Mouse (Mus musculus) limb, embryonic 14.5 days (tissue): ENCODE measurements around the gene Prg2. TPM values are rescaled to one million over a fixed set of nuclear protein-coding genes. Genes with fewer than 3 reads are reported as not detected.

ENCODE experiments used
- ATAC-seq: fragments of 200-750 bp; cut with Nextera tagmentation; 2 replicates; pipeline ENCODE4 v1.8.0; 2017; ENCODE audit warnings: low read depth, moderate number of reproducible peaks, moderate TSS enrichment; ENCODE audit not compliant: low FRiP score
- DNase-seq: peaks from one replicate; pipeline ENCODE4 v3.0.0-alpha.2; 2015; ENCODE audit warnings: low spot score
- H3K27ac ChIP-seq: fragments of 300-500 bp; sonication (generic); replicated peaks from 2 replicates; pipeline ENCODE4 v1.5.1; 2014; ENCODE audit warnings: low read depth, mild to moderate bottlenecking, low read length, moderate library complexity, mixed read lengths
- H3K27me3 ChIP-seq: fragments of 300-500 bp; sonication (generic); 2 replicates; pipeline ENCODE4 v1.6.1; 2014; ENCODE audit warnings: low read length, mixed read lengths; ENCODE audit not compliant: control insufficient read depth, insufficient read depth
- H3K36me3 ChIP-seq: fragments of 300-500 bp; sonication (generic); 2 replicates; pipeline ENCODE4 v1.6.1; 2014; ENCODE audit warnings: mild to moderate bottlenecking, low read length, moderate library complexity, mixed read lengths; ENCODE audit not compliant: control insufficient read depth, insufficient read depth
- H3K4me1 ChIP-seq: fragments of 300-500 bp; sonication (generic); 2 replicates; pipeline ENCODE4 v1.6.1; 2014; ENCODE audit warnings: antibody characterized with exemption, low read length, mixed read lengths; ENCODE audit not compliant: control insufficient read depth, insufficient read depth
- H3K4me2 ChIP-seq: fragments of 300-500 bp; sonication (generic); replicated peaks from 2 replicates; pipeline ENCODE4 v1.6.1; 2014; ENCODE audit warnings: low read depth, mild to moderate bottlenecking, low read length, moderate library complexity; ENCODE audit not compliant: severe bottlenecking
- H3K4me3 ChIP-seq: fragments of 300-500 bp; sonication (generic); replicated peaks from 2 replicates; pipeline ENCODE4 v1.5.1; 2014; ENCODE audit warnings: low read length
- H3K9ac ChIP-seq: fragments of 300-500 bp; sonication (generic); 2 replicates; pipeline ENCODE4 v1.6.1; 2014; ENCODE audit warnings: mild to moderate bottlenecking, low read depth, low read length, moderate library complexity; ENCODE audit not compliant: severe bottlenecking
- H3K9me3 ChIP-seq: fragments of 300-500 bp; sonication (generic); 2 replicates; pipeline ENCODE4 v1.6.1; 2016; ENCODE audit warnings: low read length; ENCODE audit not compliant: control insufficient read depth
- POLR2A ChIP-seq: fragments of 200-500 bp; IDR thresholded peaks from 2 replicates; pipeline ENCODE4 v1.8.0; 2012; ENCODE audit warnings: inconsistent platforms, mild to moderate bottlenecking, moderate library complexity, borderline replicate concordance; ENCODE audit not compliant: insufficient read depth, insufficient read length; ENCODE audit errors: extremely low read depth
- WGBS: fragments of 180-500 bp; shearing (Covaris S2); extraction: QIAGEN DNeasy Blood & Tissue Kit; methylation state at CpG from one replicate; pipeline ENCODE4 v1.1.7; 2014; 5-methylcytosine and 5-hydroxymethylcytosine counted together
- polyA plus RNA-seq, 2 experiments: library from polyadenylated mRNA; depleted of rRNA in 1 of 2; stranded (reverse) in 1 of 2; unstranded in 1 of 2; fragments of >200 nt; fragmentation: Nextera tagmentation in 1 of 2; extraction: Ambion mirVana in 1 of 2; gene quantifications; 2 replicates each; pipeline versions ENCODE4 v1.2.1 to v1.2.3; 2012 to 2014

Gene Prg2
- polyA plus RNA-seq, 2 experiments = 0.80 TPM; not detected in 1

DNA sequence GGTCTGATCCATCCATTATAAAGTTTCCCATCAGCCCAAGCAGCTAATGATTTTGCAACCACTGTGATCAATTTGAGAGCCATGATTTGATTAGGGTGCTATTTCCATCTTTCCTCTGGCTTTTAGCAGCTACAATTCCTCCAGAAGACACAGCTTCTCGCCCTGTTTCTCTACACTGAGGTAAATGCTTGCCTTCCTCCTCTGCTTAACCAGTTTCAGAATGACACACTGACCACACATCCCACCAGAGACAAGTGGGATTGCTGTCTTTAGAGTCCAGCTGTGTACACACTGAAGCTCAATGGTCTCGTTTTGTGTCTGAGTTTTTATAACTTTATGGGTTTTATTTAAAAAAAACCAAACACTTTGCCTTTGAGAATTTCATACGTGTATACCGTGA, 27.6 kb upstream of the Prg2 start:
- Histone ChIP-seq H3K4me1 (no peaks in the 10 kb centered on the region), H3K9me3 (no peaks in the 10 kb centered on the region), H3K27me3 (no peaks in the 10 kb centered on the region), H3K9ac (no peak overlapping the region), H3K4me3 (no peak overlapping the region), H3K36me3 (peaks cover 67% of the 10 kb centered on the region), H3K27ac (no peak overlapping the region), H3K4me2 (no peak overlapping the region)
- no peak for ATAC-seq
- no peak for DNase-seq
- no peak for TF ChIP-seq POLR2A
- 90% methylated on average over 4 of the region's 4 CpGs for WGBS

DNA sequence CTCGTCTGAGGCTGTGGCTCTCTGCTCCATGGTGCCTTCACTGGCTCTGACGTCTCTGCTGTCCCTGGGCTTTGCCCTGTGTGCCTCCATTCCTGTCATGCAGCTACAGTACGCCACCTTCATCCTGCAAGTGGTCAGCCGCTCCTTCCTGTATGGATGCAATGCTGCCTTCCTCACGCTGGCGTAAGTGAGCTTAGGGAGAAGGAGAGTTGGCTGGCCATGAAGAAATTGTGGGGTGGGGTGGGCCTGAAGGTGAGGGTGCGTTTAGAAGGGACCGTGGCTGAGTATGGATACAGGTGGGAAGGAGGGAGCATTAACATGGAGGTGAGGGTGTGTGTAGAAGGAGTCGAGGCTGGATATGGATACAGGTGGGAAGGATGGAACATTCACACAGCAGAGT, 24.8 kb upstream of the Prg2 start:
- DNase-seq (no peak), ATAC-seq (no peak)
- Histone ChIP-seq H3K27me3 (no peaks in the 10 kb centered on the region), H3K4me3 (no peak overlapping the region), H3K4me1 (no peaks in the 10 kb centered on the region), H3K4me2 (no peak overlapping the region), H3K36me3 (peaks cover 55% of the 10 kb centered on the region), H3K9ac (no peak overlapping the region), H3K27ac (no peak overlapping the region), H3K9me3 (no peaks in the 10 kb centered on the region)
- TF ChIP-seq POLR2A = no peak
- WGBS = 88% methylated on average over 9 of the region's 9 CpGs

DNA sequence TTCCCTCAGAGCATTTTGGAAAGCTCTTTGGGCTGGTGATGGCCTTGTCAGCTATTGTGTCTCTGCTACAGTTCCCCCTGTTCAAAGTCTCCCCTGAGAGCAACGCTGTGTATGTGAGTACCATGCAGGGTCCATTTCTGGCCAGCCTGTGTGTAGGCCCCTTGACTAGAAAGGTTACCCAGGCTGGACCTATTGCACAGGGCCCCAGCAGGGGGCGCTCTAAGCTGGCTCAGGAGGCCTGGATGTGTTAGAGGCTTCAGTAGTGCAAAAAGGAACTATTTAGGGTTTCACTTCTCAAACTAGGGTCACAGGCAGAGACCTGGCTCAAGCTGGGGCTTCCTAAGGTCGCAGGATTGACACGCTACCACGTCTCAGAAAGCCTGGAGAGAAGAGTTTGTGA, 24.0 kb upstream of the Prg2 start:
- no peaks in the 10 kb centered on the region for H3K9me3 ChIP-seq
- no peak overlapping the region for H3K9ac ChIP-seq
- no peaks in the 10 kb centered on the region for H3K4me1 ChIP-seq
- ATAC-seq (no peak), DNase-seq (peak; percentile 20)
- 63% methylated on average over 5 of the region's 5 CpGs for WGBS
- H3K36me3 ChIP-seq = peaks cover 47% of the 10 kb centered on the region
- H3K4me3 ChIP-seq = no peak overlapping the region
- H3K27me3 ChIP-seq = no peaks in the 10 kb centered on the region
- TF ChIP-seq POLR2A = no peak
- no peak overlapping the region for H3K27ac ChIP-seq
- no peak overlapping the region for H3K4me2 ChIP-seq

DNA sequence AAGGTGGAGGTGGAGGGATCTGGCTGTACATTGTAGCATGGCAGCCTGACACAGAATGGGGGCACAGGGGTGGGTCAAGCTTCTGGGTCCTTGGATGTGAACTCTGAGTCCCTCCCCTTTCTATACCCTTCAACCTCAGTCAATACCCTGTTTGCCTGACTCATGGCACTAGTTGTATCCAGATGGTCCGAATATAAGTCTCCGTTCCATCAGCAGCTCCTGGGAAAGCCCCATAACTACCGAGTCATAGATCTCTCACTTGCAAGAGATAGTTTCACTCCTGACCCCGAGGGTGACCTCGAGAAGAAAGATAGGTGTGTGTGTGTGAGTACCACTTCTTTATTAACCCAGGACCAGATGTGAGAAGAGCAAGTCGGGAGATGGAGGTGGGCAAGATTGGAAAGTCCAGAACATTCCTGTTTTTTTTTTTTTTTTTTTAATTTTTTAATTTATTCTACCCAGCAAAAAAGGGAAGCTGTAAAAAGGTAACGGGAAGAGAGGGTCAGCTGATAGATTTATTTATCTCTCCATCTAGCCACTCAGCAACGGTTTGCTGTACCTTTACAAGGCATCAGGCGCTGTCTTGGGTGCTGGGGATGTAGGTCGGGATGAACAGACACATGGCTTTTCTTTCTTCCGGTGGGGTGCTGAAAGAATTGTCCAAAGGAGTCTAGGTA, 21.5 kb upstream of the Prg2 start:
- no peak overlapping the region for H3K27ac ChIP-seq
- no peak overlapping the region for H3K4me3 ChIP-seq
- H3K36me3 ChIP-seq = peaks cover 30% of the 10 kb centered on the region
- no peaks in the 10 kb centered on the region for H3K9me3 ChIP-seq
- no peaks in the 10 kb centered on the region for H3K4me1 ChIP-seq
- no peaks in the 10 kb centered on the region for H3K27me3 ChIP-seq
- no peak for DNase-seq
- H3K9ac ChIP-seq = no peak overlapping the region
- H3K4me2 ChIP-seq = no peak overlapping the region
- WGBS = 87% methylated on average over 11 of the region's 11 CpGs
- no peak for TF ChIP-seq POLR2A
- ATAC-seq = no peak

DNA sequence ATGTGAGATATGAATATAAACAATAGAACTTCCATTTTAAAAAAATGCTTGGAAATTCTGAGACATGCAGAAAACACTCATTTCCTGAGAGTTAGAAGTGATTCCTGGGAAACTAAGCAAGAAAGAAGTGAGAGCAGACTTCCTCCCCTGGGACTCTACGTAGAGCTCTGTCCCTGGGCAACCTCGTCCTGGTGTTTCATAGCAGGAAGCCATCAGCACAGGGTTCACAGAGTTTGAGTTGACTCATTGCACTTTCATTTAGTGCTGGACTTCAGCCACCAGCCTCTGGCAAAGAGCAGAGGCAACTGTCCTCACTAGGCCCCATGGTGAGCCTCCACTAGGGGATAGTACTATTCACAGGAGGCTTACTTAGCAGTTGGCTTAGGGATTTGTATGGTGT, 19.0 kb upstream of the Prg2 start:
- ATAC-seq (no peak), DNase-seq (peak; percentile 21)
- 56% methylated on average over 2 of the region's 2 CpGs for WGBS
- H3K4me3 ChIP-seq = no peak overlapping the region
- TF ChIP-seq POLR2A = no peak
- no peak overlapping the region for H3K27ac ChIP-seq
- H3K9me3 ChIP-seq = no peaks in the 10 kb centered on the region
- no peak overlapping the region for H3K4me2 ChIP-seq
- H3K36me3 ChIP-seq = peaks cover 15% of the 10 kb centered on the region
- no peak overlapping the region for H3K9ac ChIP-seq
- H3K4me1 ChIP-seq = no peaks in the 10 kb centered on the region
- no peaks in the 10 kb centered on the region for H3K27me3 ChIP-seq
